Mouse (Mus musculus): ENCODE measurements at regions not wholly inside any gene's neighbourhood (a gene's known extent, or its start where the extent isn't known, plus 50 kb on each side); places are given as distances from the start of the nearest gene placed in this dataset.
"Not testable (repeated sequence)": the region's sequence is repeated elsewhere in the genome, so short reads cannot be mapped to it uniquely, and the experiment has no call there.

DNA sequence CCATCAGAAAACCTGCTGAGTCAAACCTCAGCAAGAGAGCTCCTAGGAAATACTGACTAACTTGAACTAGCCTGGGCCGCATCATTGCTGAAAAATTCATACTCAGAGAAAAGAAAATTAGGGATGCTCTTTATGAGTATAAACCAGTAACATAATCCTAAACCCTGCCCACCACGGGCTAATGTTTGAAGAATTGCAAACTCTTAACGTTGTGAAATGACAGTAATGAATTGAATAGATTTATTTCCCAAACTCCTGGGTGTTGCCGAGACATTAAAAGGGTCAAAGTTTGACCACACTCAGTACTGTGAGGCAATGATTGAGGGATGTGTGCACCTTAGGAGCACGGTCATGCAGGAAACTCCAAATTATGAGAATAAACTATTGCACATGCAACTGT lies 125.3 kb downstream of the Gipc2 start:
- DNase-seq = no peak

DNA sequence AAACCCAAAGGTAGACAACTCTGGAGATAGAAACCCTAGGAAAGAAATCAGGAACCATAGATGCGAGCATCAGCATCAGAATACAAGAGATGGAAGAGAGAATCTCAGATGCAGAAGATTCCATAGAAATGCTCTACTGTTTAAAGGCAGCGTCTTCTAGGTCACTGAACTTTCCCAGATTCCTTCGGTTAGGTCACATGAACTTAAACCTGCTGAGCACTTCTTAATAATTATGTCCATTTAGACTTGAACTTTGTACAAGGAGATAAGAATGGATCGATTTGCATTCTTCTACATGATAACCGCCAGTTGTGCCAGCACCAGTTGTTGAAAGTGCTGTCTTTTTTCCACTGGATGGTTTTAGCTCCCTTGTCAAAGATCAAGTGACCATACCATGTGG lies 129.2 kb downstream of the Gipc2 start:
- DNase-seq = not testable (repeated sequence)

DNA sequence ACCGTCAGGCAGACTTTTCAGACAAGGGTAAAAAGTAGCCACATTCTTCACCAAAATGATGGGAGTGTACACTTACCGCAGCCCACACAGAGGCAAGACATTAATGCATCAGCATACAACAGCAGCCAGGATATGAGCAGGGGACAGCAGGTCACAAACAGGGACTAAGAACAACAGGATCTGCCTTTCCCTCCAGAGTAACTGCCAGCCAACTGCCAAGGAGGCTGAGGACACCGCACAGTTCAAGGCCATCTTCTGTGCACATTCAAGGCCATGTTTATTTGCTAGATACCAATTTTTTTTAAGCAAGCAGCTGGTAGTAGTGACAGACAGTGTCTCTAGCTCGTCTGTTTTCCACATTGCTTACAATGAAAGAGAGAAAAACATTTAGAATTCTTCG lies 130.6 kb downstream of the Gipc2 start:
- DNase-seq = no peak

DNA sequence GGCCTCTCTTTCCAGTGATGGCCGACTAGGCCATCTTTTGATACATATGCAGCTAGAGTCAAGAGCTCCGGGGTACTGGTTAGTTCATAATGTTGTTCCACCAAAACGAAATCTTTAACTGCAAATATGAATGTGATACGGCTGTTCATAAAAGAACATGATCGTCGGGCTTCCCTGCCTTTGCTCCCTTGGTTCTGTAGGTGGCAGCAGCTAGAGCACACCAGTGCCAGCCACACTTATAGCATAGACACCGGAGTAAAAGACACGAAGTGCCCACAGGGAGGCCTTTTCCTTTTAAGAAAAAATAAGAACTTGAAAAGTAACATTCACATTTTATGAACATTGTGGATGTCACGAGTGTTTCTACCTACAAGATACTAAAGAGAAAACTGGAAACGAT lies 131.3 kb downstream of the Gipc2 start:
- no peak for DNase-seq

DNA sequence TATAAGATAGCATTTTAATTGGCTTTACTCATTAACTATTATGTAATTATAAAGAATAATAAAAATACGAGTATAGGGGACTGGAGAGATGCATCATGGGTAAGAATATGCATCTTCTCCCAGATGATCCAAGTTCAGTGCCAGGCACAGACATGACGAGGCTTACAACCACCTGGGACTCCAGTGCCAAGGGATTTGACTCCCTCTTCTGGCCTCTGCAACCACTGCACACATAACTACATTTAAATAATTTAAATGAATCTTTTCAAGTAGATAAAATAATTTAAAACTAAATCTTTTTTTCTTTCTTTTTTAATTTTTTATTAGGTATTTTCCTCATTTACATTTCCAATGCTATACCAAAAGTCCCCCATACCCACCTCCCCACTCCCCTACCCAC lies 131.8 kb downstream of the Gipc2 start:
- no peak for DNase-seq

DNA sequence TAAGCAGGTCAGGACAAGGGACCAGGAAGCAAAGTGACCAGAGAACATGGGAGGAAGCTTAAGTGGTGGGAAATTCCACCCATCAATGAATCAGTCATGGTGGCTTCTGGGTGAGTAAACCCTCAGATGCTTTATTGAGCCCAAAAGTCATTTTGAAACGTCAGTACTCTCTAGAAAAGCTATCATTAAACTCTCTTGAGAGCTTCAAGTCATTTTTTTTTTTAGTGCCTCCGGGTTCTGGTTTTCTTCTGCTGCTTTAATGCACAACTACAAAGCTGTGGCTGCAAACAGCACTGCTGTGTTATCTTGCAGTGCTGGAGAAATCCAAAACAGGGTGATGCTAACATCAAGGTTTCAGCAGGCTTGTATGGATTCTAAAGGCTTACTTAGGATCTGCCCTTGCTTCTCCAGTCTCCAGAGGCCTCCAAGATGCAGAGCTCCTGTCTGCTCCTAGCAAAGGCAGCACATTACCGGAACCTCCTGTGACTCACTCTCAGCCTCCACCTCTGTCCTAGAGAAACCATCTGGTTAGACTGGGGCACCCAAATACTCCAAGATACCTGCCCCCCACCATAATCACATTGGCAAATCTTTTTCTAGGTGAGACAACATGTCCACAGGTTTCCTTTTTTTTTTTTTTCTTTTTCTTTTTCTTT lies 133.2 kb downstream of the Gipc2 start:
- no peak for DNase-seq

DNA sequence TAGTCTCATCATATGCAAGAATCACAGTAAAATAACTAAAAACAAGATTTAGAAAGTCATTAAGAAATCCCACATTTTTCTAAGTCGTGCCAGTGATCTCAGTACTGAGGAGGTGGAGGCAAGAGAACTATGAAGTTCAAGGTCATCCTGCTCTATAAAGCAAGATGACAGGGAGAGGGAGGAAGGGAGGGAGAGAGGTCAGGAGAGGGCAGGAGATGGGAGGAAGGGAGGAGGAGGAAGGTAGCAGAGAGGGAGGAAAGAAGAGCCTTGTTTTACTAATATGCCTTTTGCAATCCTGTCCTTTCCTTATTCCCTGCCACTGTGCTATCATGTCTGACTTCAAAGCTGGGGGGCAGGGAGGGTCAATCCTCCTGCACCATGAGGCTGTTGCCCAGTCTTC lies 137.3 kb downstream of the Gipc2 start:
- DNase-seq = no peak

DNA sequence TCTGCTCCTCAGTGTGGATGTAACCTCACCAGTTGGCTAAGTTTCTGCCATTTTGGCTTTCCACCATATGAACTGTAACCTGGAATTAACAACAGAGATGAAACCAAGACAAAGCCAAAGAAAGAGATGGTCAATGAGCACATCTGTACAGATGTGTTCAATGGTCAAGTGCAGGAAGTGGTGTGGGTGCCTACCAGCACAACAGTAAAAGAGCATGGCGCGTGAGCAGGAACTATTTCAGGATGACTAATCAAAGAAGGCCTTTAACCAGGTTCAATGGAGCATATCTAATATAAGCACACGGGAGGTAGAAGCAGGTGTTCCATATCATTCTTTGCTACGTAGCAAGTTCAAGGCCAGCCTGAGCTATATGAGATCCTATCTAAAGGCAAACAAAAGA lies 140.0 kb downstream of the Gipc2 start:
- no peak for DNase-seq

GRCm38 (mm10) chr3:152025122-152025521 lies 140.9 kb downstream of the Gipc2 start:
- DNase-seq = no peak

GRCm38 (mm10) chr3:152006747-152007146 lies 159.3 kb downstream of the Gipc2 start:
- no peak for DNase-seq

GRCm38 (mm10) chr3:152005366-152006025 lies 160.5 kb downstream of the Gipc2 start:
- no peak for DNase-seq

GRCm38 (mm10) chr3:152004411-152004955 lies 161.5 kb downstream of the Gipc2 start:
- DNase-seq = no peak

GRCm38 (mm10) chr3:151997534-151998107 lies 160.2 kb upstream of the Ptgfr start:
- DNase-seq = no peak

DNA sequence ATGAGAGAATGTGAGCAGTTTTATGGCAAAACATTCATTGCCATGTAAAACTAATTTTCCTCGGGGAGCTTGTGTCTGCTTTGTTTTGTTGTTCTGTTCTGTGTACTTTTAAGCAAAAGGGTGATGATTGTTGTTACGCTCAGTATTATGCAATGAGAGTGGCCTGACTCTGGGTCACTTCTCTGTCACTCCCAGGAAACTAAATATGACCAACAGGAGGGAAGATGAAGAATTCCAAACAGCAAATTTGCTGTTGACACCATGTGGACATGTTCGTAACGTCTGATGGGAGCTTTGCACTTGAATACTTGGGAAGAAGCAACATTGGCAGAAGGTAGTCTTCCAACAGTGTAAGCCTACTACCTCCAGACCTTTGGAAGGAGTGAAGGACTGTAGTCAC lies 159.7 kb upstream of the Ptgfr start:
- no peak for DNase-seq

DNA sequence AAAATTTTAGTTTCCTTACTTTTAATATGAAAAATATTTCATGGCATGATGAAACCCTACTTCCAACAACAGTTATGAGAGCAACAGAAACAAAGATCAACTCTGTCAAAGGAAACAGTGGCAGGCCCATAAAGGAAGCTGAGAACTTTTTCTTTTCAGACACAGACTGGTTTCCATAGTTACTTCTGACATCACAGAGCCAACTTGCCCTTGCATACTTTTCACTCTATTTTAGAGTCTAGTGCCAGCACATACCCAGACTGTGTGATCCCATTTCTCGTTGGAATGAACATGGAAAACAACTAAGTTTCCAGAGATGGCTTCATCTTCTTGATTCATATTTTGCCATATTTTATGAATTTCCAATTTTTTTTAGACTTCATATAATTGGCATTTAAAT lies 150.8 kb upstream of the Ptgfr start:
- no peak for DNase-seq

DNA sequence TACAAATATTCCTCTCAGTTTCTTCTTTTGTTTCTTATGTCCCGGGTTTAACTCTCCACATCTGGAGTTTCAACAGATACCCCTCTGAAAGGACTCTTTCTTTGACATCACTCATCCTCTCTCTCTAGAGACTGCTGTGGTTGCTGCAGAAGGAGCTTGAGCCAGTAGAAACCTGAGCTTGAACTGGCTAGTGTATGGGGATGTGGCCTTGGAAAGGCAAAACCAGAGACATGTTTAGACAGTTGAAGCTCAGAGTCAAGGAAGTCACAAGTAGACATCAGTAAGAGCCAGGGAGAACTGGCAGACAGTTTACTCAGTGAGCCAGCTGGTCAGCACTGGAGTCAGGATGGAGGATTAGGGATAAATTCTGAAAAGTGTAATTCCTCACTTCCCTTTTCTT lies 140.7 kb upstream of the Ptgfr start:
- no peak for DNase-seq

DNA sequence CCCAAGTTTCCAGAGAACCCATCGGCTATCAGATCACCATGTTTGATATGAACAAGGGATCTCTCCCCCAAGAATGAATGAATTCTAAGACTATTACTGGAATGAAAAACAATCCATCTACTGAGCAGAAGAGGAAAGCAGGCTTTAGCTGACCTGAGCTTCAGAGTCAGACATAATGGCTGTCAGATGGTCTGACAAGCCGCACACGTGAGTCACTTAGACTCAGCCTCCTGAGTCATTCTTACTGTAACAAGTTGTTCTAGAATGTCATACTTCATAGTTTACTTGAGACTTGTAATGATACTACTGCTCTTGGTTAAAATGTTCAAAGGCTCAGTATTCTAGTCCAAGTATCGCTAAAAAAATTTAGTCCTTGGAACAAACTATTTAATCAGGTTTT lies 140.2 kb upstream of the Ptgfr start:
- no peak for DNase-seq

- DNase-seq = no peak
These were observed 112.4 kb upstream of the Ptgfr start for GRCm38 (mm10) chr3:151949865-151950264.

DNA sequence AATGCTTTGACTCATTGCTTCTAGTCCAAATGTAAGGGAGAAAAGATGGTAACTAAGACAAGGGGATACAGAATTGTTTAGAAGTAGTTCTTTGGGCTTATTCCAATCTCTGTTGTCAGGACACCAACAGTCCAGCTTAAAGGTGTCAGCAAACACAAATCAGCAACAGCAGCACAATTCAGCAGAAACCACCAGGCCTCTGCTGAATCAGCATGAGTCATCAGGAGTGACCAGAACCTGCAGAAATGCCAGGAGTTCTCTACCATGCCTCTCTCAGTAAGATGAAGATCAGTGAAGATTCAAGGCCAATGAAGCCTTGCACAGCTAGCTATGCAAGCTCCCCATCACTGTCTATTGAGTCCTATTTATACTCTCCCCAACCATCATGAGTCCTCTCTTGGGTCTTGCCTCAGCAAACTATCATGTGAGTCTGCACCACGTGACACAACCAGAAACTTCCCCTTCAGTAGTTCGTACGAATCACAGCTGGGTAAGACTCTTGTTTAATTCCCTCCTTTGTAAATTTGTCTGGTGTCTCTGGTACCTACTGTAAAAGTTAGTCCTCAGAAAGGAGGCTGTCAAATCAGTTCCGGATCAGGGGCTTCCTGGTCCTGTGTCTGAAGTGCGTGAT lies 110.7 kb upstream of the Ptgfr start:
- DNase-seq = no peak

- no peak for DNase-seq
These were observed 108.5 kb upstream of the Ptgfr start for GRCm38 (mm10) chr3:151945916-151946315.

DNA sequence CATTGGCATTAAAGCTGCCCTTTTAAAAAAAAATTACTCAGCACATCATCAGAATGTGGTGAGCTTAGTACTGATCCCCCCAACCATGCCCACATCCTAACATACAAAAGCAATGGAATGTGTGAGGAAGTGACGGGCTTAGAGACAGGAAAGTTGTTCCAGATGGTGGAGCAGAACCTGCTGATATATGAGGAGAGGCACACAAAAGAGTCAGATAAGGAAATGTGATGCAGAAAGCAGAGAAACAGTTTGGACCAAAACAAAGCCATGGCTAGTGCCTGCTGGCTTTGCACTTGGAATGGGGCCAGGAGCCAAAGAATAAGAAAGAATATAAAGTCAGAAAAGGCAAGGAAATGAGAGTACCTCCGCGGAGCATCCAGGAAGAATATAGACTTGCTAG lies 106.1 kb upstream of the Ptgfr start:
- no peak for DNase-seq

GRCm38 (mm10) chr3:151938472-151939029 lies 101.1 kb upstream of the Ptgfr start:
- no peak for DNase-seq

- no peak for DNase-seq
These were observed 94.2 kb upstream of the Ptgfr start for GRCm38 (mm10) chr3:151931656-151932055.

- DNase-seq = no peak
These were observed 93.7 kb upstream of the Ptgfr start for GRCm38 (mm10) chr3:151931096-151931495.

Data from cerebellum, adult 11 months (tissue).